Mouse (Mus musculus) heart, postnatal 0 days (tissue): ENCODE measurements around the gene Wnt7a.

Source experiments
- CTCF ChIP-seq: IDR thresholded peaks from 2 replicates; pipeline ENCODE4 v1.5.1; 2016; ENCODE audit warnings: antibody characterized with exemption, control low read depth, low read depth
- EP300 ChIP-seq: IDR thresholded peaks from 2 replicates; pipeline ENCODE4 v1.6.1; 2016; ENCODE audit warnings: antibody characterized with exemption, low read depth

DNA sequence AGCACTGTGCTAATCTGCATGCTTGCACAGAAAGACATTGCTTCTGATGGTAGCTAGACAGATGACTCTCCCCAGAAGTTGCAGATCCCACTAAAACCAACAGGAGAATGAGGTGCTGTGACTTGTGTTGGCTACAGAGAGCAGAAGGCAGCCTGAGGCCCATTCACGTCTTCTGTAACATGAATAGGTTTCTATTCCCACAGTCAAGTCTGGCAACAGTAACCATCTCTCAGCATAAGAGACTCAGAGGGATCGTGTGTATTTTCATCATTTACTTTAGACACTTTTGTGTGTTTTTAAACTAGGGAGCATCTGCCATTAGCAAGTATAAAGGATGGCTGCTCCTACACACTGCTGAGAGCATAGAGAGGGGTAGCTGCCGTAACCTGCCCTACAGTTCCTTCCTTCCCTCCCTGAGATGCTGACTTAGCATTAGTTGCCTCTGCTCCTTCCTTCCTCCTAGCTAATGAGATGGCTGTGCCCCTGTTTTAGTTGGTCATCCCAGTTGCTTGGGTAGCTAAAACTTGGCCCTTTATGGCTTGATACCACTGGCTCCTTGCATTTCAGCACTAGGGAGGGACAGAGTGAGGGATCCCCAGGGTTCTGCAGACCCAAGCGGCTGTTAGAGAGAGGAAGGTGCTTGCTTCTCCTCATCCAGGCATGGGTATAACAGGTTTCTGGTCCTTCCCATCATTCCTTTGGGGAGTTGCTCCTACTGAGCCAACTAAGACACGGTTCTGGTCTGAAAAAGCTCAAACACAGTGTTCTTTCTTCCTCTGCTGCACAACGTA lies 52.1 kb downstream of the Wnt7a start:
- TF ChIP-seq CTCF: no peak
- TF ChIP-seq EP300: no peak
